In genomic region chr17:35236996-35237395, GRCm38 (mm10) we compare ENCODE assay signal across 12 mouse cellular contexts. TPM values are rescaled to one million over a fixed set of nuclear protein-coding genes. Genes with fewer than 3 reads are reported as not detected.
A peak's percentile ranks its signal among the peaks of the same experiment; 100 is the strongest.
DNase-seq lines count a peak whose midpoint lies in the region; ATAC-seq and TF ChIP-seq lines count a peak whose summit lies in the region.
"Had no signal": no experiment of that assay in that cellular context is flagged by ENCODE, and none has a peak within 500 bp of the region (broad histone marks: within the 10 kb centered on the region; RNA-seq: fewer than 3 reads in every experiment).

No protein-coding gene starts in this region.

- no peaks in the 10 kb centered on the region for H3K36me3 ChIP-seq in forebrain, postnatal 0 days (ENCODE audit: insufficient read depth)
- peaks cover 3% of the 10 kb centered on the region; the same call in 1 of the 2 replicates for H3K36me3 ChIP-seq in midbrain, embryonic 16.5 days (ENCODE audit: control insufficient read depth, insufficient read depth, low read length)

- peak overlapping the region; percentile 95 for H3K4me2 ChIP-seq in forebrain, postnatal 0 days (ENCODE audit: low read depth)
- H3K4me2 ChIP-seq in midbrain, embryonic 16.5 days (ENCODE audit: low read length), result peak overlapping the region; percentile 97

- no peak for ATAC-seq in forebrain, postnatal 0 days
- no peak for ATAC-seq in midbrain, embryonic 16.5 days

- peaks cover 6% of the 10 kb centered on the region; the same call in 1 of the 2 replicates for H3K4me1 ChIP-seq in cortical plate, adult 2 months (ENCODE audit: control insufficient read depth, insufficient read depth, low read length)
- peaks cover 10% of the 10 kb centered on the region for H3K4me1 ChIP-seq in forebrain, postnatal 0 days (ENCODE audit: insufficient read depth)
- H3K4me1 ChIP-seq in midbrain, embryonic 16.5 days (ENCODE audit: control insufficient read depth, insufficient read depth, low read length), result peaks cover 33% of the 10 kb centered on the region

- peak overlapping the region; percentile 50 for H3K4me3 ChIP-seq in cortical plate, adult 2 months (ENCODE audit: insufficient read depth, low read length)
- H3K4me3 ChIP-seq in forebrain, postnatal 0 days (ENCODE audit: low read depth, low read length), result peak overlapping the region; percentile 52
- peak overlapping the region; percentile 47 for H3K4me3 ChIP-seq in midbrain, embryonic 16.5 days (ENCODE audit: low read depth, low read length)

- TF ChIP-seq POLR2A in cortical plate, adult 2 months (IDR thresholded peaks at IDR 0.05; ENCODE audit: extremely low read depth, insufficient read depth, low read length), result peak; percentile 57; the same call in 1 of the 2 replicates

- H3K9ac ChIP-seq in forebrain, postnatal 0 days, result peak overlapping the region; percentile 57
- peak overlapping the region; percentile 84 for H3K9ac ChIP-seq in midbrain, embryonic 16.5 days (ENCODE audit: low read depth, low read length)

- no peaks in the 10 kb centered on the region for H3K9me3 ChIP-seq in forebrain, postnatal 0 days (ENCODE audit: low read length)
- H3K9me3 ChIP-seq in midbrain, embryonic 16.5 days (replicated peaks; ENCODE audit: control insufficient read depth, low read length, poor library complexity, severe bottlenecking), result no peaks in the 10 kb centered on the region
- H3K9me3 ChIP-seq: G1E; limb, embryonic 12.5 days had no signal

- TF ChIP-seq CTCF in cortical plate, adult 2 months (IDR thresholded peaks at IDR 0.05; ENCODE audit: extremely low read depth, insufficient read depth, low read length), result no peak
- no peak for TF ChIP-seq CTCF in forebrain, postnatal 0 days (IDR thresholded peaks at IDR 0.05; ENCODE audit: low read depth)

- H3K27ac ChIP-seq in cortical plate, adult 2 months (ENCODE audit: insufficient read depth, low read length), result peak overlapping the region; percentile 52
- H3K27ac ChIP-seq in forebrain, postnatal 0 days (ENCODE audit: low read depth, low read length), result peak overlapping the region; percentile 91
- peak overlapping the region; percentile 95 for H3K27ac ChIP-seq in midbrain, embryonic 16.5 days (ENCODE audit: low read length)
- H3K27ac ChIP-seq: limb, embryonic 12.5 days had no signal

- WGBS in forebrain, postnatal 0 days, result 78% methylated on average over 9 of the region's 9 CpGs
- 82% methylated on average over 9 of the region's 9 CpGs for WGBS in midbrain, embryonic 16.5 days

- H3K27me3 ChIP-seq in forebrain, postnatal 0 days (ENCODE audit: insufficient read depth, low read length), result no peaks in the 10 kb centered on the region
- no peaks in the 10 kb centered on the region for H3K27me3 ChIP-seq in midbrain, embryonic 16.5 days (ENCODE audit: control insufficient read depth, insufficient read depth, low read depth, low read length)
- H3K27me3 ChIP-seq: limb, embryonic 12.5 days had no signal

- peak; percentile 39 for DNase-seq in layer of hippocampus, adult 11-12 months (ENCODE audit: low spot score)
- DNase-seq in layer of hippocampus, adult 18-20 months (ENCODE audit: low spot score in 2 of 2), result no peak
- DNase-seq in forebrain, postnatal 0 days, result no peak
- DNase-seq in urinary bladder, postnatal 4 days (ENCODE audit: low spot score in 2 of 2), result no peak
- no peak for DNase-seq in adrenal gland, postnatal 36 days

RNA-seq across cellular contexts. Expression of gene Nfkbil1, which starts 1.4 kb away (rescaled TPM):
- 10 to 100 TPM; 13.6 to 15.8 TPM for total RNA-seq in layer of hippocampus, adult 18-20 months (2021)
- polyA plus RNA-seq in cortical plate, adult 2 months (2012; rRNA removed), result 12.2 and 13.8 TPM in 2 replicates
- 17.1 and 24.5 TPM in 2 replicates for total RNA-seq in forebrain, postnatal 0 days (2014; rRNA removed)
- 12.3 and 12.4 TPM in 2 replicates for polyA plus RNA-seq in forebrain, postnatal 0 days (2015; fragmentation: Nextera tagmentation; extraction: Ambion mirVana)
- polyA plus RNA-seq in midbrain, embryonic 16.5 days (2015; fragmentation: Nextera tagmentation; extraction: Ambion mirVana), result 9.2 and 9.4 TPM in 2 replicates
- 10 to 100 TPM; 15.5 to 20.1 TPM for total RNA-seq in adrenal gland, postnatal 36 days (2021)

RNA-seq across cellular contexts. Expression of gene Atp6v1g2, which starts 3.5 kb away (rescaled TPM):
- 100 to 1,000 TPM; 637 to 681 TPM for total RNA-seq in layer of hippocampus, adult 18-20 months (2021)
- polyA plus RNA-seq in cortical plate, adult 2 months (2012; rRNA removed), result 765 and 777 TPM in 2 replicates
- total RNA-seq in forebrain, postnatal 0 days (2014; rRNA removed), result 59.7 and 81.4 TPM in 2 replicates
- 121 and 146 TPM in 2 replicates for polyA plus RNA-seq in forebrain, postnatal 0 days (2015; fragmentation: Nextera tagmentation; extraction: Ambion mirVana)
- 111 and 139 TPM in 2 replicates for polyA plus RNA-seq in midbrain, embryonic 16.5 days (2015; fragmentation: Nextera tagmentation; extraction: Ambion mirVana)
- total RNA-seq in adrenal gland, postnatal 36 days (2021), result 1 to 10 TPM; 4.8 to 6.7 TPM

RNA-seq across cellular contexts. Expression of gene Ddx39b, which starts 4.5 kb away (rescaled TPM):
- total RNA-seq in layer of hippocampus, adult 18-20 months (2021), result 100 to 1,000 TPM; 210 to 215 TPM
- 382 and 400 TPM in 2 replicates for polyA plus RNA-seq in cortical plate, adult 2 months (2012; rRNA removed)
- 305 and 336 TPM in 2 replicates for total RNA-seq in forebrain, postnatal 0 days (2014; rRNA removed)
- polyA plus RNA-seq in forebrain, postnatal 0 days (2015; fragmentation: Nextera tagmentation; extraction: Ambion mirVana), result 357 and 382 TPM in 2 replicates
- polyA plus RNA-seq in midbrain, embryonic 16.5 days (2015; fragmentation: Nextera tagmentation; extraction: Ambion mirVana), result 339 and 357 TPM in 2 replicates
- total RNA-seq in adrenal gland, postnatal 36 days (2021), result 100 to 1,000 TPM; 199 to 225 TPM

RNA-seq across cellular contexts. Expression of gene Gm16181, which starts 16.4 kb away (rescaled TPM):
- not detected for total RNA-seq in layer of hippocampus, adult 18-20 months (2021)
- polyA plus RNA-seq in cortical plate, adult 2 months (2012; rRNA removed), result not detected in 2 replicates
- total RNA-seq in forebrain, postnatal 0 days (2014; rRNA removed), result not detected in 2 replicates
- not detected in 2 replicates for polyA plus RNA-seq in forebrain, postnatal 0 days (2015; fragmentation: Nextera tagmentation; extraction: Ambion mirVana)
- polyA plus RNA-seq in midbrain, embryonic 16.5 days (2015; fragmentation: Nextera tagmentation; extraction: Ambion mirVana), result 0.38 and 0.57 TPM in 2 replicates
- not detected for total RNA-seq in adrenal gland, postnatal 36 days (2021)
- total RNA-seq: adrenal gland, adult 2 months had no signal
- polyA plus RNA-seq: embryonic facial prominence, embryonic 11.5 days; G1E; macrophage had no signal

RNA-seq across cellular contexts. Expression of gene H2-D1, which starts 25.5 kb away (rescaled TPM):
- total RNA-seq in layer of hippocampus, adult 18-20 months (2021), result 10 to 100 TPM; 22.1 to 26.7 TPM
- polyA plus RNA-seq in cortical plate, adult 2 months (2012; rRNA removed), result 64.1 and 72.6 TPM in 2 replicates
- total RNA-seq in forebrain, postnatal 0 days (2014; rRNA removed), result 54.9 and 63.3 TPM in 2 replicates
- 74.5 and 95.9 TPM in 2 replicates for polyA plus RNA-seq in forebrain, postnatal 0 days (2015; fragmentation: Nextera tagmentation; extraction: Ambion mirVana)
- polyA plus RNA-seq in midbrain, embryonic 16.5 days (2015; fragmentation: Nextera tagmentation; extraction: Ambion mirVana), result 82.5 and 109 TPM in 2 replicates
- total RNA-seq in adrenal gland, postnatal 36 days (2021), result 100 to 1,000 TPM; 170 to 266 TPM
